Mouse (Mus musculus) limb, embryonic 14.5 days (tissue): ENCODE results near the gene Pfkm. TPM values are rescaled to one million over a fixed set of nuclear protein-coding genes. Genes with fewer than 3 reads are reported as not detected.

Source experiments
- ATAC-seq: fragments of 200-750 bp; cut with Nextera tagmentation; 2 replicates; pipeline ENCODE4 v1.8.0; 2017; ENCODE audit warnings: low read depth, moderate number of reproducible peaks, moderate TSS enrichment; ENCODE audit not compliant: low FRiP score
- DNase-seq: peaks from one replicate; pipeline ENCODE4 v3.0.0-alpha.2; 2015; ENCODE audit warnings: low spot score
- H3K27ac ChIP-seq: fragments of 300-500 bp; sonication (generic); replicated peaks from 2 replicates; pipeline ENCODE4 v1.5.1; 2014; ENCODE audit warnings: low read depth, mild to moderate bottlenecking, low read length, moderate library complexity, mixed read lengths
- H3K27me3 ChIP-seq: fragments of 300-500 bp; sonication (generic); 2 replicates; pipeline ENCODE4 v1.6.1; 2014; ENCODE audit warnings: low read length, mixed read lengths; ENCODE audit not compliant: control insufficient read depth, insufficient read depth
- H3K36me3 ChIP-seq: fragments of 300-500 bp; sonication (generic); 2 replicates; pipeline ENCODE4 v1.6.1; 2014; ENCODE audit warnings: mild to moderate bottlenecking, low read length, moderate library complexity, mixed read lengths; ENCODE audit not compliant: control insufficient read depth, insufficient read depth
- H3K4me1 ChIP-seq: fragments of 300-500 bp; sonication (generic); 2 replicates; pipeline ENCODE4 v1.6.1; 2014; ENCODE audit warnings: antibody characterized with exemption, low read length, mixed read lengths; ENCODE audit not compliant: control insufficient read depth, insufficient read depth
- H3K4me2 ChIP-seq: fragments of 300-500 bp; sonication (generic); replicated peaks from 2 replicates; pipeline ENCODE4 v1.6.1; 2014; ENCODE audit warnings: low read depth, mild to moderate bottlenecking, low read length, moderate library complexity; ENCODE audit not compliant: severe bottlenecking
- H3K4me3 ChIP-seq: fragments of 300-500 bp; sonication (generic); replicated peaks from 2 replicates; pipeline ENCODE4 v1.5.1; 2014; ENCODE audit warnings: low read length
- H3K9ac ChIP-seq: fragments of 300-500 bp; sonication (generic); 2 replicates; pipeline ENCODE4 v1.6.1; 2014; ENCODE audit warnings: mild to moderate bottlenecking, low read depth, low read length, moderate library complexity; ENCODE audit not compliant: severe bottlenecking
- H3K9me3 ChIP-seq: fragments of 300-500 bp; sonication (generic); 2 replicates; pipeline ENCODE4 v1.6.1; 2016; ENCODE audit warnings: low read length; ENCODE audit not compliant: control insufficient read depth
- POLR2A ChIP-seq: fragments of 200-500 bp; IDR thresholded peaks from 2 replicates; pipeline ENCODE4 v1.8.0; 2012; ENCODE audit warnings: inconsistent platforms, mild to moderate bottlenecking, moderate library complexity, borderline replicate concordance; ENCODE audit not compliant: insufficient read depth, insufficient read length; ENCODE audit errors: extremely low read depth
- WGBS: fragments of 180-500 bp; shearing (Covaris S2); extraction: QIAGEN DNeasy Blood & Tissue Kit; methylation state at CpG from one replicate; pipeline ENCODE4 v1.1.7; 2014; 5-methylcytosine and 5-hydroxymethylcytosine counted together
- polyA plus RNA-seq, 2 experiments: library from polyadenylated mRNA; depleted of rRNA in 1 of 2; stranded (reverse) in 1 of 2; unstranded in 1 of 2; fragments of >200 nt; fragmentation: Nextera tagmentation in 1 of 2; extraction: Ambion mirVana in 1 of 2; gene quantifications; 2 replicates each; pipeline versions ENCODE4 v1.2.1 to v1.2.3; 2012 to 2014

The Pfkm gene
- polyA plus RNA-seq (2012; rRNA removed): 75.8 and 78.9 TPM in 2 replicates
- polyA plus RNA-seq (2014; fragmentation: Nextera tagmentation; extraction: Ambion mirVana): 49.8 and 50.0 TPM in 2 replicates

DNA sequence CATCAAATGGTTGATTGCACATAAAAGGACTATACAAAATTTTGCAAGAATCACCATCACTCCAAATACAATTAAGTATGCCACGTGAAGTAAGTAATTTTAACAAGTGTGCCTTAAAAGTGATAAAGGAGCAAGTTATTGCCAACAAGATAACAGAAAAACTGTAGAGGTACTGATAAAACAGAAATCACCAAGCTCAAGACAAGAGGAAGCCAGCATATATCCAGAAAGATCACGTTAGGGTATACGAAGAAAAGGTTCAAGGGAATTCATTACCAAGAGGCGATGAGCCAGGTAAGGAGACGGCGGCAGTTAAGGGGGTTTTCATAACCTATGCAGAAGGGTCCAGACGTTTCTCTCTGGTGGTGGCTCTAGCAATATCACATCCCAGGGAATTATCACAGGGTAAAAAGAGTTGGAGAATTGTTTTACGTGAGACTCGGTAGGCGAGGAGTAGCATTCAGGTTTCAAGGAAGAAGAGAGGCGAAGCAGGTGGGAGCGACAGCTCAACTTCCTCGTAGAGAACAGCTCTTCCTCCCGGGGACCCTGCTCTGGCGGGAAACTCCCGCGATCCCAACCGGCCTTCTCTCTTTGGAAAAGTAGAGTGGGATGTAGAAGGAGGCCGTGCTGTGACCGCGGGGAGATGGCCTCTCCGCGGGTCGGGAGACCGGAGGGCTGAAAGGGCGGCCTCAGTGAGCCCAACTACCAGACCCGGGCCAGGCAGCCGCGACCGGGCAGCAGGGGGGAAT lies at the start of gene Pfkm:
Gene Pfkm (plus strand): TSS at position 218 of the 749 bp plus-strand sequence.
- peak within 1 kb of the TSS; percentile 92 for H3K9ac ChIP-seq
- DNase-seq (no peak), ATAC-seq (peak; percentile 13; the same call in 1 of the 2 replicates)
- H3K4me2 ChIP-seq: peak within 1 kb of the TSS; percentile 70
- H3K4me1 ChIP-seq: peaks cover 8% of the 10 kb centered on the region; the same call in 1 of the 2 replicates
- no peaks in the 10 kb centered on the region for H3K9me3 ChIP-seq
- peak within 1 kb of the TSS; percentile 99 for H3K4me3 ChIP-seq
- no peaks in the 10 kb centered on the region for H3K27me3 ChIP-seq
- 3% methylated on average over 22 of the region's 30 CpGs for WGBS
- TF ChIP-seq POLR2A: no peak
- H3K27ac ChIP-seq: peak within 1 kb of the TSS; percentile 92
- peaks cover 11% of the 10 kb centered on the region; the same call in 1 of the 2 replicates for H3K36me3 ChIP-seq

DNA sequence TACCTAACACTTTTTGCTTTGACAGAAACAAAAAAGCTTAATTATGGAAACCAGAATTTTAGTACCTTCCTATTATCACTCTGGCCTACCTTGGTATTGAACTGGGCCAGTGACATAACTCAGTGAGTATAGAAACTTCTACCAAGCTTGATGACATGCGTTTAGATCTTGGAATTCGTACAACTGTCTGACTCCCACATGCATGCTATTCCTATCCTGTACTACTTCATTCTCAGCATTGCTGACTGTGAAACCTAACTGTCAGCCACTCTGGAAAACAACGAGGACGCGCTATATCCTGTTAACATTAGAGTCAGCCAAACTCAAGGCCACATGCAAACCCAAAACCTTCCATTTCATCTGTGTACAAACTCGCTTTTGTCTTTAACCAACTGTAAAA lies 48.4 kb upstream of the Pfkm start:
- DNase-seq (no peak), ATAC-seq (no peak)
- TF ChIP-seq POLR2A: no peak
- WGBS: 93% methylated on average over 6 of the region's 6 CpGs
- Histone ChIP-seq H3K4me2 (no peak overlapping the region), H3K36me3 (peaks cover 94% of the 10 kb centered on the region), H3K27me3 (no peaks in the 10 kb centered on the region), H3K4me3 (no peak overlapping the region), H3K9me3 (0 out of 2 replicates have a peak, but pooled peaks cover 3% of the 10 kb centered on the region), H3K27ac (no peak overlapping the region), H3K4me1 (no peaks in the 10 kb centered on the region), H3K9ac (no peak overlapping the region)

DNA sequence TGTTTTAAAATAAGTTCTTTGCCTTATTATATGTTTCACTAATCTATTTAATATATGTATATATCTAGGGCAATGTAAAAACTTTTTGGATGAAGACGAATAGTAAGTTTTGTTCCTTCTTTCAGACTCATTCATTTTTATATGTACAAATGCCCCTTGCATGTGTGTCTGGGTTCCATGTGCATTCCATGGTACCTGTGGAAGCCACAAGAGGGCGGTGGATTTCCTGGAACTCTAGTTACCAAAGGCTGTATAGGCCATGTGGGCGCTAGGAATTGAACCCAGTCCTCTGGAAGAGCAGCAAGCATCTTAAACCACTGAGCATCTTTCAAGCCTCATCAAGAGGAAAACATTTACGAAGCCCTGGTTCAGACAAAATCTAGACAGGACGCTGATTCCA lies 48.0 kb upstream of the Pfkm start:
- DNase-seq: no peak
- H3K27me3 ChIP-seq: no peaks in the 10 kb centered on the region
- no peaks in the 10 kb centered on the region for H3K4me1 ChIP-seq
- no peak overlapping the region for H3K4me2 ChIP-seq
- 95% methylated on average over 5 of the region's 5 CpGs for WGBS
- no peak for TF ChIP-seq POLR2A
- no peak overlapping the region for H3K4me3 ChIP-seq
- H3K9me3 ChIP-seq: 0 out of 2 replicates have a peak, but pooled peaks cover 3% of the 10 kb centered on the region
- no peak overlapping the region for H3K9ac ChIP-seq
- peaks cover 94% of the 10 kb centered on the region for H3K36me3 ChIP-seq
- no peak for ATAC-seq
- H3K27ac ChIP-seq: no peak overlapping the region

DNA sequence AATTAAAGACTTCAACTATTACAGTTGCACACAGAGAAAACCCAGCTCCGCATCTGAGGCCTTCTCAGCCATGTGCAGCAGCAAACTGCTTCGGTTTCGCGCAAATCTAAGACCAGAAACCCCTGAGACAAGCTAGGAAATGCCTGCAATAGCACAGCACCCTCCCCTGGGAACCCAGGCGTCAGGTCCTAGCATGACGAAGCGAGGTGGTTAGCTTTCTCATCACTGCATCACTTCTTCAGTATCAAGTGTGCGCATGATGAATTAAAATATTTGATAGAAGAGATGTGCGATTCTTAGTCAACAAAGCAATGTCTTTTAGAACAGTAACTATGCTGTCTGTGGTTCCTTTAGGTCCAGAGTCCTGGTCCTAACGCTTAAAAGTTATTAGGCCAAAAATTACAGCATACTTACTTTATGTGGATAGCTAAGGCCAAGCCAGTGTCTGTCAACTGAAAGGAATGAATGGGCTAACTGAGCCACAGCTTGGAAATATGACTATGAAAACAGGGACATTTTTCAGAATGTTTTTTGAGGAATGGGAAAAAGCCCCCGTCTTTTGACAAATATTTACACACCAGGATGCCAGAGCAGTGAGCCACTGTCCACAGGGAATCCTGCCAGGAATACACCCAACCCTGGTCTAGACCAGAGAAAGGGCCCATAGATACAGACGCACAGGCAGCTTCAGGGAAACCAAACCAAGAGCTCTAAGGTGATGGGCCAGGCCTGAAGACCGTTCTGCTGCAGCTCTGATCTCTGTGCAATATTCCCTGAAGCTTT lies 43.3 kb upstream of the Pfkm start:
- H3K9me3 ChIP-seq: 0 out of 2 replicates have a peak, but pooled peaks cover 3% of the 10 kb centered on the region
- H3K27ac ChIP-seq: no peak overlapping the region
- H3K9ac ChIP-seq: no peak overlapping the region
- no peak overlapping the region for H3K4me2 ChIP-seq
- no peaks in the 10 kb centered on the region for H3K27me3 ChIP-seq
- no peak for TF ChIP-seq POLR2A
- ATAC-seq (no peak), DNase-seq (peak; percentile 33)
- 88% methylated on average over 13 of the region's 13 CpGs for WGBS
- H3K4me1 ChIP-seq: no peaks in the 10 kb centered on the region
- no peak overlapping the region for H3K4me3 ChIP-seq
- peaks cover 87% of the 10 kb centered on the region for H3K36me3 ChIP-seq

DNA sequence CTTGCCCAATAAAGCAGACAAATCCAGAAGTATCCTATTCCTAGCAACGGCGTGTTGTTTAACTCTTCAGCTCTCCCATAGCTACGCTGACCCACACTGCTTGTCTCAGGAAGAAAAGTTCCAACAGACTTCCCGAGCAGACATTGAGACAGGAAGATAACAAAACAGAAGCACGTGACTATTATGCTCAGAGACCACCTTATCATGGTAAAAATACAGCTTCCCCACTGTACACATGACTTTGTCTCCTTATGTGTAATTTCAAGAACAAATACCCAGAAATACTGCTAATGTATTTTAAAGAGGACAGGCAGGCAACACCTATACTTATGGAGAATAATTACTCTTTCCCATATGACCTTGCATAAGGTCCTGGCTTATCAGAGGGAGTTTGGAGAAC lies 40.7 kb upstream of the Pfkm start:
- H3K27ac ChIP-seq: no peak overlapping the region
- WGBS: 92% methylated on average over 5 of the region's 5 CpGs
- H3K4me1 ChIP-seq: no peaks in the 10 kb centered on the region
- no peaks in the 10 kb centered on the region for H3K27me3 ChIP-seq
- peaks cover 77% of the 10 kb centered on the region for H3K36me3 ChIP-seq
- no peak for TF ChIP-seq POLR2A
- no peak overlapping the region for H3K4me3 ChIP-seq
- no peaks in the 10 kb centered on the region for H3K9me3 ChIP-seq
- ATAC-seq (no peak), DNase-seq (no peak)
- no peak overlapping the region for H3K9ac ChIP-seq
- no peak overlapping the region for H3K4me2 ChIP-seq
